Mouse (Mus musculus): Measurements from ENCODE around the gene Fbll1. TPM values are rescaled to one million over a fixed set of nuclear protein-coding genes. Genes with fewer than 3 reads are reported as not detected.
"Not testable (repeated sequence)": the region's sequence is repeated elsewhere in the genome, so short reads cannot be mapped to it uniquely, and the experiment has no call there.

Fbll1 gene
- total RNA-seq (2014; rRNA removed) (64.1 and 65.2 TPM in 2 replicates), polyA plus RNA-seq (2015; fragmentation: Nextera tagmentation; extraction: Ambion mirVana) (30.4 and 35.0 TPM in 2 replicates)

DNA sequence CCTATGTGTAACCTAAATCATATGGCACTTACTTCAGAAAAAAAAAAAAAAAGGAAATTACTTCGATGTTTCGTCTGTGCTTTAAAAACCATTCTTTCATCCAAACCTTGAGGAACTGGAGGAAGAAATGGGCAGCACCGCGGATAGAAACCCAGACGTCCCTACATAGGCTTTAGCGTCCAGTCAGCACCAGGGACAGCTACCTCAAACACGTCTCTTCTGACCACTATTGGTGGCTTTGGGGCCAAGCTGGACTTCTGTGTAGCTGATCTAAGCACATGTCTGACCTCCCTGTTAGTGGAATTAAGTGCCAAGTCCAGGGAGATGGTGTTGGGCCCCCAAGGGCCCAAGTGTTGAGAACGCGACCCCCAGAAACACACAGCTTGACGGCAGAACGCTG is at the start of gene Fbll1:
TSS of gene Fbll1 (minus strand) at position 11 of the 400 bp plus-strand sequence.
- ATAC-seq: no peak
- Histone ChIP-seq H3K27ac (peak within 1 kb of the TSS; percentile 92), H3K27me3 (ENCODE audit: insufficient read depth, low read length) (no peaks in the 10 kb centered on the region), H3K4me1 (ENCODE audit: insufficient read depth, low read length) (peaks cover 13% of the 10 kb centered on the region), H3K9me3 (ENCODE audit: low read length) (no peaks in the 10 kb centered on the region), H3K9ac (replicated peaks; ENCODE audit: low read length) (peak within 1 kb of the TSS; percentile 77), H3K4me2 (ENCODE audit: low read depth, low read length) (peak within 1 kb of the TSS; percentile 78), H3K36me3 (ENCODE audit: insufficient read depth, low read length) (no peaks in the 10 kb centered on the region), H3K4me3 (ENCODE audit: low read length) (peak within 1 kb of the TSS; percentile 71)
- peak; percentile 71 for DNase-seq (ENCODE audit: low spot score)
- 7% methylated on average over 11 of the region's 11 CpGs for WGBS
- 0 out of 2 replicates have a peak, but pooled peaks have one; percentile 10 for TF ChIP-seq CTCF (IDR thresholded peaks at IDR 0.05; ENCODE audit: low read depth)

GRCm38 (mm10) chr11:35844299-35844698 is 45.6 kb upstream of the Fbll1 start:
- 89% methylated on average over 9 of the region's 9 CpGs for WGBS
- Histone ChIP-seq H3K4me3 (ENCODE audit: low read length) (no peak overlapping the region), H3K4me1 (ENCODE audit: insufficient read depth, low read length) (no peaks in the 10 kb centered on the region), H3K9ac (replicated peaks; ENCODE audit: low read length) (no peak overlapping the region), H3K4me2 (ENCODE audit: low read depth, low read length) (no peak overlapping the region), H3K27me3 (ENCODE audit: insufficient read depth, low read length) (no peaks in the 10 kb centered on the region), H3K27ac (no peak overlapping the region), H3K36me3 (ENCODE audit: insufficient read depth, low read length) (peaks cover 5% of the 10 kb centered on the region; the same call in 1 of the 2 replicates), H3K9me3 (ENCODE audit: low read length) (no peaks in the 10 kb centered on the region)
- ATAC-seq (no peak), DNase-seq (ENCODE audit: low spot score) (no peak)
- TF ChIP-seq CTCF (IDR thresholded peaks at IDR 0.05; ENCODE audit: low read depth): no peak

DNA sequence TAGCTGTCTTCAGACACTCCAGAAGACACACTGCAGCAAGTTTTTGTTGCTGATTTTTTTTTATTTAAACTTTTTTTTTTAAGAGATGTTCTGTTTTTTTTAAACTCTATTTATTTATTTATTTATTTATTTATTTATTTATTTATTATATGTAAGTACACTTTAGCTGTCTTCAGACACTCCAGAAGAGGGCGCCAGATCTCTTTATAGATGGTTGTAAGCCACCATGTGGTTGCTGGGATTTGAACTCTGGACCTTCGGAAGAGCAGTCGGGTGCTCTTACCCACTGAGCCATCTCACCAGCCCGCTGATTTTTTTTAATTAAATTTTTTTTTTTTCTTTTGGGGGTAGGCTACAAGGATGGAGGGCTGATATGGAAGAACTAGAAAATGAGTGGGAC is 43.9 kb upstream of the Fbll1 start:
- H3K9me3 ChIP-seq (ENCODE audit: low read length); H3K27me3 ChIP-seq (ENCODE audit: insufficient read depth, low read length); H3K4me2 ChIP-seq (ENCODE audit: low read depth, low read length); H3K27ac ChIP-seq; H3K4me1 ChIP-seq (ENCODE audit: insufficient read depth, low read length); ATAC-seq; DNase-seq (ENCODE audit: low spot score); H3K36me3 ChIP-seq (ENCODE audit: insufficient read depth, low read length); H3K4me3 ChIP-seq (ENCODE audit: low read length); H3K9ac ChIP-seq (replicated peaks; ENCODE audit: low read length): not testable (repeated sequence)
- TF ChIP-seq CTCF (IDR thresholded peaks at IDR 0.05; ENCODE audit: low read depth): 0 out of 2 replicates have a peak, but pooled peaks have one; percentile 12
- WGBS: 83% methylated on average over 4 of the region's 4 CpGs

GRCm38 (mm10) chr11:35841738-35842325 is 43.1 kb upstream of the Fbll1 start:
- Histone ChIP-seq H3K9ac (replicated peaks; ENCODE audit: low read length) (no peak overlapping the region), H3K4me1 (ENCODE audit: insufficient read depth, low read length) (no peaks in the 10 kb centered on the region), H3K27me3 (ENCODE audit: insufficient read depth, low read length) (no peaks in the 10 kb centered on the region), H3K4me2 (ENCODE audit: low read depth, low read length) (no peak overlapping the region), H3K9me3 (ENCODE audit: low read length) (no peaks in the 10 kb centered on the region), H3K4me3 (ENCODE audit: low read length) (no peak overlapping the region), H3K36me3 (ENCODE audit: insufficient read depth, low read length) (peaks cover 5% of the 10 kb centered on the region; the same call in 1 of the 2 replicates), H3K27ac (no peak overlapping the region)
- 74% methylated on average over 21 of the region's 21 CpGs for WGBS
- no peak for TF ChIP-seq CTCF (IDR thresholded peaks at IDR 0.05; ENCODE audit: low read depth)
- DNase-seq (ENCODE audit: low spot score): no peak
- ATAC-seq: no peak

DNA sequence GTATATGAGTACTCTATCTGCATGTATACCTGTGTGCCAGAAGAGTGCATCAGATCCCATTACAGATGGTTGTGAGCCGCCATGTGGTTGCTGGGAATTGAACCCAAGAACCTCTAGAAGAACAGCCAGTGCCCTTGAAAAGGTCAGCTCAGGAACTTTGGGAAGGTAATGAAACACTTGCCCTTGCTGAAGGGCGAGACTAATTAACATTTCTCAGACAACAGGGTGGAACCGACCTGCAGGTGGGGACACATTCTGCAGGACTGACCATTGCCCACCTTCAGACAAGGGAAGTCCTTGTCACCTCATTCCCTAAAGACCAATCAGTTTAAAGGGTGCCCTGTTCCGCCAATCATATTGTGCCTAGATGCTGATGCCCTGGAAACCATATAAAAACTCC is 42.1 kb upstream of the Fbll1 start:
- not testable (repeated sequence) for H3K36me3 ChIP-seq (ENCODE audit: insufficient read depth, low read length); H3K4me2 ChIP-seq (ENCODE audit: low read depth, low read length); H3K9ac ChIP-seq (replicated peaks; ENCODE audit: low read length); H3K4me3 ChIP-seq (ENCODE audit: low read length); H3K27me3 ChIP-seq (ENCODE audit: insufficient read depth, low read length); H3K4me1 ChIP-seq (ENCODE audit: insufficient read depth, low read length); H3K27ac ChIP-seq; DNase-seq (ENCODE audit: low spot score); H3K9me3 ChIP-seq (ENCODE audit: low read length); ATAC-seq
- 90% methylated on average over 4 of the region's 4 CpGs for WGBS

DNA sequence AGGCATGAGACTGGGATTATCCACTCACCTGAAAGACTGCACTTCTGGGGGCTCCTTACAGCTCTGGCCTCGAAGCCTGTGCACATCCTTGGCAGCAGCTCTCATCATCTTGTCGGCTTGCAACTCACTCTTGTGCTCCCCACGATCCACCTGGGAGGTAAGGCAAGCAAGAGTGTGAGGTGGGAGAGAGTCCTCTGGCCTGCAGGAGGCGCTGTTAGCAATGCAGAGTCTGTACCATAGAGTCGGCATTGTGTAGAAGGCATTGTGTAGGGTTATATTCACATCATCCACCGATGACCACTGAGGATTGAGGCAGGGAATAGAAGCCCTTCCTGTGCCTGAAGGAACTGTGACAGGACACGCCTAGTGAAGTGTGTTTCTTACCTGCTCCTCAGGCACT is 41.6 kb upstream of the Fbll1 start:
- H3K4me3 ChIP-seq (ENCODE audit: low read length): no peak overlapping the region
- ATAC-seq (no peak), DNase-seq (ENCODE audit: low spot score) (peak; percentile 23)
- no peaks in the 10 kb centered on the region for H3K4me1 ChIP-seq (ENCODE audit: insufficient read depth, low read length)
- 76% methylated on average over 7 of the region's 7 CpGs for WGBS
- H3K36me3 ChIP-seq (ENCODE audit: insufficient read depth, low read length): peaks cover 5% of the 10 kb centered on the region; the same call in 1 of the 2 replicates
- H3K9me3 ChIP-seq (ENCODE audit: low read length): no peaks in the 10 kb centered on the region
- TF ChIP-seq CTCF (IDR thresholded peaks at IDR 0.05; ENCODE audit: low read depth): peak; percentile 62
- no peak overlapping the region for H3K27ac ChIP-seq
- no peak overlapping the region for H3K9ac ChIP-seq (replicated peaks; ENCODE audit: low read length)
- no peak overlapping the region for H3K4me2 ChIP-seq (ENCODE audit: low read depth, low read length)
- H3K27me3 ChIP-seq (ENCODE audit: insufficient read depth, low read length): no peaks in the 10 kb centered on the region

All from hindbrain, postnatal 0 days (tissue).